Mouse (Mus musculus): Measurements from ENCODE around the gene Auts2.

Gene Auts2

GRCm38 (mm10) chr5:131575733-131576265 lies 967.3 kb downstream of the Auts2 start:
- DNase-seq (ENCODE audit: low read depth, low spot score): peak; percentile 45

GRCm38 (mm10) chr5:131575086-131575514 lies 968.0 kb downstream of the Auts2 start:
- DNase-seq (ENCODE audit: low read depth, low spot score): no peak

GRCm38 (mm10) chr5:131574469-131575085 lies 968.6 kb downstream of the Auts2 start:
- no peak for DNase-seq (ENCODE audit: low read depth, low spot score)

- DNase-seq (ENCODE audit: low read depth, low spot score): peak; percentile 58
Observed at GRCm38 (mm10) chr5:131573296-131574177, 969.6 kb downstream of the Auts2 start.

GRCm38 (mm10) chr5:131566032-131566431 lies 977.1 kb downstream of the Auts2 start:
- DNase-seq (ENCODE audit: low read depth, low spot score): no peak

GRCm38 (mm10) chr5:131563630-131564252 lies 979.4 kb downstream of the Auts2 start:
- peak; percentile 95 for DNase-seq (ENCODE audit: low read depth, low spot score)

GRCm38 (mm10) chr5:131560773-131561560 lies 982.2 kb downstream of the Auts2 start:
- DNase-seq (ENCODE audit: low read depth, low spot score): no peak

GRCm38 (mm10) chr5:131558403-131559174 lies 984.6 kb downstream of the Auts2 start:
- no peak for DNase-seq (ENCODE audit: low read depth, low spot score)

- DNase-seq (ENCODE audit: low read depth, low spot score): peak; percentile 89
Observed at GRCm38 (mm10) chr5:131557591-131558385, 985.4 kb downstream of the Auts2 start.

GRCm38 (mm10) chr5:131548932-131549563 lies 994.1 kb downstream of the Auts2 start:
- no peak for DNase-seq (ENCODE audit: low read depth, low spot score)

- no peak for DNase-seq (ENCODE audit: low read depth, low spot score)
Observed at GRCm38 (mm10) chr5:131547926-131548325, 995.2 kb downstream of the Auts2 start.

- no peak for DNase-seq (ENCODE audit: low read depth, low spot score)
Observed at GRCm38 (mm10) chr5:131546414-131546813, 996.7 kb downstream of the Auts2 start.

- DNase-seq (ENCODE audit: low read depth, low spot score): no peak
Observed at GRCm38 (mm10) chr5:131544381-131544780, 998.8 kb downstream of the Auts2 start.

- peak; percentile 90 for DNase-seq (ENCODE audit: low read depth, low spot score)
Observed at GRCm38 (mm10) chr5:131538311-131538915, 1004.7 kb downstream of the Auts2 start.

- peak; percentile 87 for DNase-seq (ENCODE audit: low read depth, low spot score)
Observed at GRCm38 (mm10) chr5:131537831-131538310, 1005.3 kb downstream of the Auts2 start.

- peak; percentile 87 for DNase-seq (ENCODE audit: low read depth, low spot score)
Observed at GRCm38 (mm10) chr5:131537155-131537830, 1005.9 kb downstream of the Auts2 start.

- DNase-seq (ENCODE audit: low read depth, low spot score): no peak
Observed at GRCm38 (mm10) chr5:131535752-131536151, 1007.4 kb downstream of the Auts2 start.

GRCm38 (mm10) chr5:131533815-131534214 lies 1009.3 kb downstream of the Auts2 start:
- peak; percentile 68 for DNase-seq (ENCODE audit: low read depth, low spot score)
